Mouse (Mus musculus) brown adipose tissue, adult 24 weeks (tissue): ENCODE data around the gene Rtn4rl1. TPM values are rescaled to one million over a fixed set of nuclear protein-coding genes. Genes with fewer than 3 reads are reported as not detected.
A peak's percentile ranks its signal among the peaks of the same experiment; 100 is the strongest.

Experiments
- H3K27ac ChIP-seq: fragments of 200-500 bp; replicated peaks from 2 replicates; pipeline ENCODE4 v1.5.1; 2012; ENCODE audit warnings: low read depth, mild to moderate bottlenecking, low read length
- H3K4me1 ChIP-seq: fragments of 200-500 bp; 2 replicates; pipeline ENCODE4 v1.6.1; 2012; ENCODE audit warnings: low read length, mixed read lengths; ENCODE audit not compliant: control insufficient read depth, insufficient read depth, insufficient read length
- H3K4me3 ChIP-seq: fragments of 200-500 bp; 2 replicates; pipeline ENCODE4 v1.5.1; 2012; ENCODE audit warnings: low read depth, mild to moderate bottlenecking, low read length, moderate library complexity; ENCODE audit not compliant: insufficient read depth
- polyA plus RNA-seq: library from polyadenylated mRNA; stranded (reverse); fragments of >200 nt; gene quantifications from 2 replicates; pipeline ENCODE4 v1.2.4, GENCODE M21; 2012; ENCODE audit not compliant: missing spikeins, insufficient read depth, insufficient read length

Rtn4rl1 gene
- polyA plus RNA-seq, 1 experiment: 5.3 TPM

GRCm38 (mm10) chr11:75210093-75210492 lies 16.5 kb downstream of the Rtn4rl1 start:
- H3K4me1 ChIP-seq: peaks cover 10% of the 10 kb centered on the region; the same call in 1 of the 2 replicates
- no peak overlapping the region for H3K4me3 ChIP-seq
- H3K27ac ChIP-seq: no peak overlapping the region

DNA sequence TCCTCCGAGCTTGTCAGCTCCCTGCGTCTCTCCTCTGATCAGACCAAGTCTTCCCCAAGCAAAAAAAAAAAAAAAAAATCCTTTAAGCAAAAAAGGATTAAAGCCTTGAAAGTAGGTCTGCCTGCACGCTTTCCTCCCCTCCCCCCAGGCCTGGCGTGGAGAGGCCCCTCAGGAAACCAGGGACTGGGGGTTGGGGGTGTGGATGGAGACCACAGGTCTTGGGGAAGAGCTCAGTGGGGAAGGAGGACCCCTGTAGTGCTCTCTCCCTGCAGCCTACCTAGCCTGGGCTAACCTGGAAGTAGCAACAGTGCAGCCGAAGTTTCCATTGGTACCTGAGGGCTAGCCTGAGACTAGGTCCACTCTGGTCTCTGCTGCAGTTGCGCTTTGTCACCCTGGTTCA lies 17.2 kb downstream of the Rtn4rl1 start:
- Histone ChIP-seq H3K27ac (no peak overlapping the region), H3K4me1 (peaks cover 10% of the 10 kb centered on the region; the same call in 1 of the 2 replicates)

DNA sequence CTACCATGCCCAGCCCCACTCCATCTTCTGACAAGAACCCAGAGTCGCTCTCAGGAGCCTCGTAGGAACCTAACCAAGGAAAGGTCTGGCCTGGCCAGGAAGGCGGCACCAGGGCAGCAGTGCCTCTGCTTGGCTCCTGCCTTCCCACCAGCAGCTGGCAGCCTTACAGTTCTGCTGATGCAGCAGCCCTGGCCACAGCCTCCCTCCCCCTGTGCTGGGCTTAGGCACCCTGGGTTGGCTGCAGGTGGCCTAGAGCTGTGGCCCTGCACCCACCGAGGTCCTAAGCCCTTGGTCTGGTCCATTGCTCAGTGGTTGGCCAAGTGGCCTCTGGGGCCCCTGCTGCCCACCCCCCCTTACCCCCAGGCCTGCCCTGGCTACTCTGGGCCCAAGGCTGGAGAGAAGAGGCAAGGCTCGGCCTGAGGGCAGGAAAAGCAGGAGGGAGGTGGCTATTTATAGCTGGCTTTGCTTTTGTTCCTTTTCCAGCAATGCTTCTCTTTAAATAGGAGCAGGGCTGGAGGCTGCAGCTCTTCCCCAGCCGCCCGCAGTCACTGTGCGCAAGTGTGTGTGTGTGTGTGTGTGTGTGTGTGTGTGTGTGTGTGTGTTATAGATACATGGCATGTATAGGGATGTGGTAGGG lies 18.6 kb downstream of the Rtn4rl1 start:
- Histone ChIP-seq H3K27ac (no peak overlapping the region), H3K4me3 (no peak overlapping the region), H3K4me1 (peaks cover 10% of the 10 kb centered on the region; the same call in 1 of the 2 replicates)

More for the DNA sequence above, 17.2 kb downstream of the Rtn4rl1 start:
- no peak overlapping the region for H3K4me3 ChIP-seq

- no peak overlapping the region for H3K4me3 ChIP-seq
- no peak overlapping the region for H3K27ac ChIP-seq
- H3K4me1 ChIP-seq: peaks cover 10% of the 10 kb centered on the region; the same call in 1 of the 2 replicates
Observed at GRCm38 (mm10) chr11:75212876-75213275, 19.3 kb downstream of the Rtn4rl1 start.

GRCm38 (mm10) chr11:75213372-75214080 lies 19.9 kb downstream of the Rtn4rl1 start:
- Histone ChIP-seq H3K4me1 (peaks cover 10% of the 10 kb centered on the region; the same call in 1 of the 2 replicates), H3K4me3 (peak overlapping the region; percentile 37), H3K27ac (peak overlapping the region; percentile 39)

GRCm38 (mm10) chr11:75214081-75214950 lies 20.7 kb downstream of the Rtn4rl1 start:
- Histone ChIP-seq H3K27ac (no peak overlapping the region), H3K4me1 (peaks cover 10% of the 10 kb centered on the region; the same call in 1 of the 2 replicates), H3K4me3 (no peak overlapping the region)

GRCm38 (mm10) chr11:75220115-75220514 lies 26.5 kb downstream of the Rtn4rl1 start:
- no peak overlapping the region for H3K27ac ChIP-seq
- H3K4me3 ChIP-seq: no peak overlapping the region
- no peaks in the 10 kb centered on the region for H3K4me1 ChIP-seq

- H3K27ac ChIP-seq: no peak overlapping the region
- H3K4me3 ChIP-seq: no peak overlapping the region
- H3K4me1 ChIP-seq: no peaks in the 10 kb centered on the region
Observed at GRCm38 (mm10) chr11:75220517-75221145, 27.0 kb downstream of the Rtn4rl1 start.

GRCm38 (mm10) chr11:75224062-75224461 lies 30.5 kb downstream of the Rtn4rl1 start:
- H3K27ac ChIP-seq: no peak overlapping the region
- H3K4me1 ChIP-seq: no peaks in the 10 kb centered on the region
- H3K4me3 ChIP-seq: no peak overlapping the region

DNA sequence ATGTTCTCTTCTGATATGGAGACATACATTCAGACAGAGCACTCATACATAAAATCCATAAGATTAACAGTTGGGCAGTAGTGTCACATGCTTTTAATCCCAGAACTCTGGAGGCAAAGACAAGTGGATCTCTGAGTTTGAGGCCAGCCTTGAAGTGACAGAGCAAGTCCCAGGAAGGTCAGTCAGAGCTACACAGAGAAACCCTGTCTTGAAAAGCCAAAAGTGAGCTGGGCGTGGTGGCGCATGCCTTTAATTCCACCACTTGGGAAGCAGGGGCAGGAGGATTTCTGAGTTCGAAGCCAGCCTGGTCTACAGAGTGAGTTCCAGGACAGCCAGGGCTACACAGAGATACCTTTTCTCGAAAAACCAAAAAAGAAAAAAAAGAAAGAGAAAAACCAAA lies 31.3 kb downstream of the Rtn4rl1 start:
- Histone ChIP-seq H3K4me1 (no peaks in the 10 kb centered on the region), H3K27ac (no peak overlapping the region), H3K4me3 (no peak overlapping the region)

- Histone ChIP-seq H3K4me3 (no peak overlapping the region), H3K4me1 (no peaks in the 10 kb centered on the region), H3K27ac (no peak overlapping the region)
Observed at GRCm38 (mm10) chr11:75227632-75228031, 34.0 kb downstream of the Rtn4rl1 start.

GRCm38 (mm10) chr11:75229289-75229688 lies 35.7 kb downstream of the Rtn4rl1 start:
- H3K4me3 ChIP-seq: no peak overlapping the region
- no peaks in the 10 kb centered on the region for H3K4me1 ChIP-seq
- H3K27ac ChIP-seq: no peak overlapping the region

DNA sequence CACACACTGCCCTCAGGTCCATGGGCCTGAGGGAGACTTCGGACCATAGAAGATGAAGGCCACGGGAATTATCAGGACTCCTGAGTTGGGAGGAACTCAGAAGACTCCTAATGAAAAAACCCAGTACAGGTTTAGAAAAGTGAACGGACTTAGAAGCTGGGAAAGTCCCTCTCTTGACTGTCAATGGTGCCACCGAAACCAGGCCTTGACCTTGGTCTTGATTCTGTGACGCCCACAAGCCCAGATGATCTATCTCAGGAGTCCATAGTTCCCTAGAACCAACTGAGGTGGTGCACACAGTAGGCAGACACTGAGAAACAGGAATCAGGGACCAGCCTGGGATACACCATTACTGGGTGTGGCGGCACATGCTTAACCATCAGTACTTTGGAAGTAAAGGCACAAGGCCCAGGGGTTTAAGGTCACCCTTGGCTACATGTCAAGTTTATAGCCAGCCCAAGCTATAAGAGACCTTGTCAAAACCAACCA lies 36.7 kb downstream of the Rtn4rl1 start:
- no peak overlapping the region for H3K27ac ChIP-seq
- no peaks in the 10 kb centered on the region for H3K4me1 ChIP-seq

DNA sequence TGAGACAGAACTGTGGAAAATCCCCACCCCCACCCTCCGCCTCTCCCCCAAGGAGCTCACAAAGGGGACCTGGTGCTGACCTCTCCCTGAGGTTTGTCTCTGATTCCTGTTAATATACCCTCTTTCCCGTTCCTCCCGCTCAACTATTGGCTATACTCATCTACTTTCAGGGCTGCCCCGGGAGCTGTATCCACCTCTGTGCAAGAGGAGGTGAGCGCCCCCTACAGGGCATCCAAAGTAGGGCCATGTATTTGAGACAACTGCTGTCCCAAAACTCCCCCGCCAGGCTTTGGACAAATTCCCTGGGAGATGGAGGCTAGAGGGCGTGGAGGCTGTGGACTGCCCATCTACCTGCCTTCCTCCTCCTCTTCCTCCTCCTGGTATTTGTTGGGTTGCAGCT lies 38.2 kb downstream of the Rtn4rl1 start:
- no peak overlapping the region for H3K27ac ChIP-seq
- H3K4me1 ChIP-seq: no peaks in the 10 kb centered on the region
- no peak overlapping the region for H3K4me3 ChIP-seq

More for the DNA sequence above, 36.7 kb downstream of the Rtn4rl1 start:
- H3K4me3 ChIP-seq: no peak overlapping the region
